Mouse (Mus musculus) limb, embryonic 10.5 days (tissue): Measurements from ENCODE around the gene Slc23a4. TPM values are rescaled to one million over a fixed set of nuclear protein-coding genes. Genes with fewer than 3 reads are reported as not detected.

Experiments used
- DNase-seq: peaks from one replicate; pipeline ENCODE4 v3.0.0-alpha.2; 2017; ENCODE audit warnings: low spot score
- H3K27ac ChIP-seq: fragments of 300-500 bp; sonication (generic); 2 replicates; pipeline ENCODE4 v1.5.1; 2016; ENCODE audit warnings: mild to moderate bottlenecking
- H3K27me3 ChIP-seq: fragments of 300-500 bp; sonication (generic); 2 replicates; pipeline ENCODE4 v1.6.1; 2016; ENCODE audit warnings: low read depth, mild to moderate bottlenecking; ENCODE audit not compliant: poor library complexity, severe bottlenecking
- H3K36me3 ChIP-seq: fragments of 300-500 bp; sonication (generic); 2 replicates; pipeline ENCODE4 v1.6.1; 2016; ENCODE audit warnings: mild to moderate bottlenecking, moderate library complexity
- H3K4me1 ChIP-seq: fragments of 300-500 bp; sonication (generic); 2 replicates; pipeline ENCODE4 v1.6.1; 2016
- H3K4me3 ChIP-seq: fragments of 300-500 bp; sonication (generic); 2 replicates; pipeline ENCODE4 v1.5.1; 2016; ENCODE audit warnings: mild to moderate bottlenecking, moderate library complexity
- H3K9me3 ChIP-seq: fragments of 300-500 bp; sonication (generic); replicated peaks from 2 replicates; pipeline ENCODE4 v1.6.1; 2016; ENCODE audit warnings: mild to moderate bottlenecking
- WGBS: fragments of 180-500 bp; shearing (Covaris S2); methylation state at CpG from one replicate; pipeline ENCODE4 v1.1.7; 2016; 5-methylcytosine and 5-hydroxymethylcytosine counted together
- polyA plus RNA-seq: library from polyadenylated mRNA; unstranded; fragments of >200 nt; fragmentation: Nextera tagmentation; extraction: Ambion mirVana; gene quantifications from 2 replicates; pipeline ENCODE4 v1.2.1, GENCODE M21; 2016

Gene Slc23a4
- polyA plus RNA-seq, 1 experiment from 2014 or later, result 0.45 TPM

DNA sequence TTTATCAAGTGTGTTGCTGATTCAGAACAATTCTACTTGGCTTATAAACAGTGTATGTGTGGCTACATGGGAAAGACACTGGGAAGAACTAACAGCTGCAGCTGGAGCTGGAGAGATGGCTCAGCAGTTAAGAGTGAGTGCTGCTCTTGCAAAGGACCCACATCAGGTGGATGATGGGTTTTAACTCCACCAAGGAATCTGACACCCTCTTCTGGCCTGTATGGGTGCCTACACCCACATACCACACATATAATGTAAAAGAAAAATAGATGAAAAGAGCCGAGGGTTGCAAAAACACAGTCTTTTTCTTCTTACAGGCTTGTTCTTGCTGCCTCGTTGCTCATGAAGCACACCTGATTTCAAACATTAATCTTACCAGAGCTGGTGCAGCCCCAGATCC lies 82.1 kb downstream of the Slc23a4 start:
- Histone ChIP-seq H3K4me1 (peaks cover 16% of the 10 kb centered on the region), H3K27me3 (no peaks in the 10 kb centered on the region), H3K9me3 (no peaks in the 10 kb centered on the region), H3K36me3 (peaks cover 74% of the 10 kb centered on the region), H3K4me3 (no peak overlapping the region), H3K27ac (no peak overlapping the region)
- 82% methylated on average over 2 of the region's 2 CpGs for WGBS
- DNase-seq, result no peak

DNA sequence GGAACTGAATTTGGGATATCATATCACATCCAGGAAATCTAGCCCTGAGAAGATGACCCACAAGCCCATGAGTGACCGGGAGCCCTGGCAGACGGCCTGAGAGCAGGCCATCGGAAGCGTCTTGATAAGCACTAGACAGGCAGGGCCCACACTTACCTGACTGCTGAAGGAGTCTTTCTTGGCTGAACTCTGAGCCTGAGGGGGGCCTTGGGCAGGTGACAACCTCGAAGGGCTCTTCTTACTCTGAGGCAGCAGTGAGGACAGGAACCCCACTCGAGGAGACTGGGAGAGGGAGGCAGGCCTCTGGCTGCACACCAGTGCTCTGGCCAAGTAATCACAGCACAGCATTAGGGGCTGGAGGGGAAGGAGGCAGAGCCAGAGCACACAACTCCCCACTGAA lies 83.8 kb downstream of the Slc23a4 start:
- no peak for DNase-seq
- Histone ChIP-seq H3K36me3 (peaks cover 91% of the 10 kb centered on the region), H3K27ac (no peak overlapping the region), H3K9me3 (no peaks in the 10 kb centered on the region), H3K4me1 (0 out of 2 replicates have a peak, but pooled peaks cover 5% of the 10 kb centered on the region), H3K4me3 (no peak overlapping the region), H3K27me3 (no peaks in the 10 kb centered on the region)
- 87% methylated on average over 6 of the region's 6 CpGs for WGBS

DNA sequence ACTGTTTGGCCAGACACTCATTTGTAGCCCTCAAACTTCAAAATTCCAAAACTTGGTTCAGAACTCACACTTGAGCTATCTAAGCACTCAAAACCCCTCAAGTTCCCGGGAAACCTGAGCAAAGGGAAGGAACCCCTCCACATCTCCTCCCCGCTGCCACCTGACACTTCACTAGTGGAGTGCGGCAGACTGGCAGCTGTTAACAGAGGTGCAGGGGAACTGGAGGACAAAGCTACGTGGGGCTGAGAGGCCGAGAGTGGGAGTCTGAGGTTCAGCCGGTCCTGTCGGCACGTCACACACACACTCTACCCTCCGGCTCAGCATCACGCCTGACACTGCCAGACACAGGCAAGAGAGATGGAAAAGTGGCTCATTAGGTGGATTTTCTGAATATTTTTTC lies 84.4 kb downstream of the Slc23a4 start:
- Histone ChIP-seq H3K4me3 (no peak overlapping the region), H3K9me3 (no peaks in the 10 kb centered on the region), H3K4me1 (0 out of 2 replicates have a peak, but pooled peaks cover 5% of the 10 kb centered on the region), H3K36me3 (peaks cover 95% of the 10 kb centered on the region), H3K27me3 (no peaks in the 10 kb centered on the region), H3K27ac (no peak overlapping the region)
- 86% methylated on average over 10 of the region's 10 CpGs for WGBS
- no peak for DNase-seq

DNA sequence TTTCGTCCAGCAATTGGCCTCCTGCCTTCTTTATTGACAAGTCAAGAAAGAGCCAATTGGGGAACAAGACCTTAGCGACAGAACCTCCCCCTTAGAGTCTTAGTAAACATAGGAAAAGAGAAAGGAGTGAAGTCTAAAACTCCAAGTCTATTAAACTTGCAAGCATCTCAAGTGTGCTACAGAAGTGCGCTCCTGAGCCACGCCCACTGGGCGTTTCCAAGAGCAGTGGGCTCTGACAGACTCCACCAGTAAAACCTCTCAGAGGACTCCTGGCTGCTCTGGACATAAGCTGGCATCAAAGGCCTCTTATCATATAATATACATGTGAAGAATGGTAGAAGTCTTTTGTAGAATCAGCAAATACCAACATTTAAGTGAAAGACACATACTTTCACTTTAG lies 84.8 kb downstream of the Slc23a4 start:
- DNase-seq, result no peak

DNA sequence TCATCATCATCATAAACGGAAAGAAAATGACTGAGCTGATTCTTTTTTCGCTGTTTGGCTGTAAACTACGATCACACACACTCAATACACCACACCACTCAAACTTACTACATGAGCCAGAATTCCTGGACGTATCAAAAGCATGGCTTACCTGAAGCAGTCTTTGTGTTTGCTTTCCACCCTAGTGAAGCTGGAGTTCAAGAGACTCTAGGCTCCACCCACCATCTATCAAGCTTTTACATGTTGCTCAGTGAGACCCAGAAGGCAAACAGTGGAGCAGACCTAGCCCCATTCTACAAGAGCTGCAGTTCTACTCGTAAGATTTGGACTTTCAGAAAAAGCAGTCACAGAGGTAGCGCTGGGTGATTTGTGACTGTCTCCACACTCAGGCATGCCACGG lies 85.6 kb downstream of the Slc23a4 start:
- no peak overlapping the region for H3K4me3 ChIP-seq
- no peak overlapping the region for H3K27ac ChIP-seq
- 0 out of 2 replicates have a peak, but pooled peaks cover 2% of the 10 kb centered on the region for H3K4me1 ChIP-seq
- H3K36me3 ChIP-seq, result peaks cover 91% of the 10 kb centered on the region
- no peaks in the 10 kb centered on the region for H3K27me3 ChIP-seq
- H3K9me3 ChIP-seq, result no peaks in the 10 kb centered on the region
- WGBS, result 91% methylated on average over 7 of the region's 7 CpGs
- DNase-seq, result no peak

More for the DNA sequence above, 84.8 kb downstream of the Slc23a4 start:
- 87% methylated on average over 5 of the region's 5 CpGs for WGBS
- no peaks in the 10 kb centered on the region for H3K27me3 ChIP-seq
- H3K27ac ChIP-seq, result no peak overlapping the region
- 0 out of 2 replicates have a peak, but pooled peaks cover 5% of the 10 kb centered on the region for H3K4me1 ChIP-seq
- no peak overlapping the region for H3K4me3 ChIP-seq
- H3K36me3 ChIP-seq, result peaks cover 93% of the 10 kb centered on the region
- H3K9me3 ChIP-seq, result no peaks in the 10 kb centered on the region

DNA sequence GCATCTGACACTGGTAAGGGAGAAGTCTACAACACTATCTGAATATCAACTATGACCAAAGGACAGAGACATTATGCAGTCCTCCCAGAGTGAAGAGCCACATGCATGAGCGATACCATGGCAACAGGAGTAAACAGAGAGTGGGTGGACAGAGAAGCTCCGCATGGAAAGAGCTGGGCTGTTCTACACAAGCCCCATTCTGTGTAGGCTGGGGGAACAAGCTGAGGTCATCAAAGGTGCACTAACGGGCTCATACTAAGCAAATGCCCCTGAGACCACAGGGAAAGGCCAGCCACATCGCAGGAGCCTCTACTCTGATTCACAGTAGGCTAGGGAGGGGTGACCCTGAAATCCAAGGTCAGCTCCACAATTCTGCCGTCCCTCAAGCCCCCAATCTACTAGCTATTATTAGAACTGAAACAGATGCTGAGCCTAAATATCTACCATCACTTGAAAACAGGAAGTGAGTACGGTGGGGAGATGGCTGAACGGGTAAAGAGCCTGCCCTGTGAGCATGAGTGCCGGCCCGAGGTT lies 86.2 kb downstream of the Slc23a4 start:
- Histone ChIP-seq H3K27me3 (no peaks in the 10 kb centered on the region), H3K9me3 (no peaks in the 10 kb centered on the region), H3K36me3 (peaks cover 91% of the 10 kb centered on the region), H3K4me3 (no peak overlapping the region), H3K4me1 (0 out of 2 replicates have a peak, but pooled peaks cover 2% of the 10 kb centered on the region), H3K27ac (no peak overlapping the region)
- 82% methylated on average over 9 of the region's 9 CpGs for WGBS
- DNase-seq, result no peak

DNA sequence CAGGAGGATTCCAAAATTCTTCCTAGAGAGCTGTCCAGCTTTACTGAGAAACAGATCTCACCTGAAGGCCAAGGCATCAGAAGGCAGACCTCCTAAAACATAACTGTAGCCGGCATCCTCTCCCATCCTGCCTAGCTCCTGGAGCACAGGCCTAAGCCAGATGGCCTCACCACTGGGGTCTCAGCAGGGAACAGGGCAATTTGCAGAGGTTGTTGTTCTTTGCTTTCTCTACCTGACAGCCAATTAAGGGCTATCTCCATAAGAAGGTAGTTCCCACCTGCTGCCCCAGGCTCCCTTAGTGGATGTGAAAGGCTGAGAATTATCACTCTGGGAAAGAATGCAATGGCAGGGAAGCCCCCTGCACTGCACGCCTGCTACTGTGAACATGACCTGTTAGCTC lies 87.2 kb downstream of the Slc23a4 start:
- H3K27ac ChIP-seq, result no peak overlapping the region
- H3K4me1 ChIP-seq, result 0 out of 2 replicates have a peak, but pooled peaks cover 2% of the 10 kb centered on the region
- WGBS, result 54% methylated on average over 2 of the region's 2 CpGs
- no peak for DNase-seq
- H3K27me3 ChIP-seq, result no peaks in the 10 kb centered on the region
- no peaks in the 10 kb centered on the region for H3K9me3 ChIP-seq
- peaks cover 84% of the 10 kb centered on the region for H3K36me3 ChIP-seq
- no peak overlapping the region for H3K4me3 ChIP-seq

DNA sequence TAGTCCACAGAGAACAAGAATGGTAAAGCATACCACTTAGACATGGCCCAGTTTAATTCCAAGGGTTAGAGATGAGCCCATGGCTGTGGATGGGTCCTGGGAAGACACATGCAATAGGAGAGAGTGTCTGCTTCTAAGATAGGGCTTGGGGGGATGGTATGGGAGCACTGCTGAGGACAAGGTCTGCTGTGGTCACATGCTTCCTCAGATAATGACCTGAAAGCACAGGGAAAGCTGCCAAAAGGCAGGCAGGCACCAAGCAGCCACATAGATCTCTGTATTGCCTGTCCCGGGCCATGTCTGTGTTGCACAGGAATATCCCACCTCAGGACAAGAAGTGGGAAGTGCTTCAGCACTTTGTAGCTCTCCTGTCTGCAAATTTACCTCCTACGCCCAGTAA lies 89.1 kb downstream of the Slc23a4 start:
- no peak overlapping the region for H3K27ac ChIP-seq
- peaks cover 85% of the 10 kb centered on the region for H3K36me3 ChIP-seq
- 88% methylated on average over 2 of the region's 2 CpGs for WGBS
- H3K27me3 ChIP-seq, result no peaks in the 10 kb centered on the region
- no peak overlapping the region for H3K4me3 ChIP-seq
- no peak for DNase-seq
- H3K9me3 ChIP-seq, result no peaks in the 10 kb centered on the region
- 0 out of 2 replicates have a peak, but pooled peaks cover 2% of the 10 kb centered on the region for H3K4me1 ChIP-seq

DNA sequence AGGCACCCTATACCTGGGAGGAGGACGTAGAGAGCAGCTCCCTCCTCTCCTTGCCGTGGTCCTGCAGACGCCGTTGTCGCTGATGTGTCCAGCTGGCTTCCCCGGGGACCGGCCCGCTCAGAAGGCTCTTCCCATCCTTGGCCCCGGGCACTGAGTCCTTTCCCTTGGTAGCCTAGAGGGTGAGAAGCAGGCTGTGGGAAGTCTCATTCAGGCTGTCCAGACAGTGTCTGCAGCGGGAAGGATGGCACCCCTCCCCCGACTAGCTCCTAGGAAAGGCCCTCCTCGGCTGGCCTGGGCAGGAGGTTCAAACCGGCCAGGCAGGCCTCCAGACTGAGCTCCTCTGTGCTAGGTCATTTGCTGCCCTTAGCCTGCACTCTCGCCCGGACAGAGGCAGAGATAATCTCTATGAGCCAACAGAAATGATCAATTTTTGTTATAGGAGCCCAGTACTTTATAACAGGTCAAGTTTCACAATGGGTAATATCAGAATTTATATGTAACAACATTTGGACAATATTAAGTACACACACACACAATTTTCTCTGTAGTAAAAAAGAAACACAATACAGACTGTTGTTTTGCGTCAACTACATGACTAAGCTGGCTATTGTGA lies 91.9 kb downstream of the Slc23a4 start:
- WGBS, result 56% methylated on average over 16 of the region's 16 CpGs
- H3K27ac ChIP-seq, result no peak overlapping the region

DNA sequence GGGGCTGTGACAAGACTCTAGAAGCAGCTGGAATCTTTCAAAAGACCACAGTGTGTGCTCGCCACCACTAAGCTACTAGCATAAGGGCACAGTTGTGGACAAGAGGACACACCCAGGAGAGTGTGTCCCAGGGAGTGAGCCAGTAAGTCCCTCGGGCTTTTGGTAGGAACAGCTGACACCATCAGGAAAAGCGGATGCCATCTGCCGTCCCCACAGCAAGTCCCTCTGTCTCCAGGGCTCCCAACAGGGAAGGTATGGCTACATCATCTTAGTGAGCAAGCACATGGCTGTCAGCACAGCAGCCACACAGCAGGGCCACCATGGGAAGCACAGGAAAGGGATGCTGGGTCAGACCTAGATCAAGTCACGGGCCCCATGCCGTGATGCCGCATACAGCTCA lies 92.6 kb downstream of the Slc23a4 start:
- Histone ChIP-seq H3K9me3 (no peaks in the 10 kb centered on the region), H3K36me3 (peaks cover 83% of the 10 kb centered on the region), H3K27ac (no peak overlapping the region), H3K27me3 (no peaks in the 10 kb centered on the region), H3K4me1 (no peaks in the 10 kb centered on the region), H3K4me3 (no peak overlapping the region)
- DNase-seq, result no peak
- 87% methylated on average over 7 of the region's 7 CpGs for WGBS

More for the DNA sequence above, 91.9 kb downstream of the Slc23a4 start:
- H3K27me3 ChIP-seq, result no peaks in the 10 kb centered on the region
- no peak overlapping the region for H3K4me3 ChIP-seq
- H3K9me3 ChIP-seq, result no peaks in the 10 kb centered on the region
- DNase-seq, result no peak
- H3K36me3 ChIP-seq, result peaks cover 83% of the 10 kb centered on the region
- H3K4me1 ChIP-seq, result no peaks in the 10 kb centered on the region

Other genes starting within 250 kb of the Slc23a4 start
- gene Agbl3, start 208.0 kb downstream of the Slc23a4 start, polyA plus RNA-seq, result 2.2 and 4.7 TPM in 2 replicates
- gene Tmem140, start 125.3 kb downstream of the Slc23a4 start, polyA plus RNA-seq, result 2.3 and 2.7 TPM in 2 replicates
- gene Cyren, start 110.3 kb downstream of the Slc23a4 start, polyA plus RNA-seq, result 19.6 and 20.1 TPM in 2 replicates
- gene Wdr91, start 77.5 kb downstream of the Slc23a4 start, polyA plus RNA-seq, result 9.6 and 13.0 TPM in 2 replicates
- not detected in 2 replicates for gene Stra8, start 68.2 kb downstream of the Slc23a4 start, polyA plus RNA-seq
- gene Cnot4, start 145.3 kb upstream of the Slc23a4 start, polyA plus RNA-seq, result 24.3 and 26.9 TPM in 2 replicates
- gene Nup205, start 189.0 kb upstream of the Slc23a4 start, polyA plus RNA-seq, result 59.6 and 60.1 TPM in 2 replicates